Mouse (Mus musculus): ENCODE results near the gene Map4k4. TPM values are rescaled to one million over a fixed set of nuclear protein-coding genes. Genes with fewer than 3 reads are reported as not detected.

Gene Map4k4
- total and polyA plus RNA-seq, 2 experiments, result 7.2 to 10.7 TPM

GRCm38 (mm10) chr1:40064508-40064907 lies 163.8 kb downstream of the Map4k4 start:
- Histone ChIP-seq H3K79me2 (ENCODE audit: control insufficient read depth, insufficient read depth, low read length) (no peaks in the 10 kb centered on the region), H3K9ac (ENCODE audit: low read depth, low read length) (no peak overlapping the region), H3K27ac (replicated peaks; ENCODE audit: insufficient read depth, low read depth, low read length) (no peak overlapping the region), H3K4me1 (ENCODE audit: control insufficient read depth, insufficient read depth, low read length) (no peaks in the 10 kb centered on the region), H3K36me3 (ENCODE audit: control insufficient read depth, insufficient read depth, low read length) (no peaks in the 10 kb centered on the region), H3K27me3 (ENCODE audit: control insufficient read depth, insufficient read depth, low read length) (no peaks in the 10 kb centered on the region), H3K4me3 (ENCODE audit: insufficient read depth, low read depth, low read length) (no peak overlapping the region)
- no peak for DNase-seq (ENCODE audit: extremely low read depth, low read depth, low spot score)
- 86% methylated on average over 8 of the region's 8 CpGs for WGBS
- TF ChIP-seq CTCF (IDR thresholded peaks at IDR 0.05; ENCODE audit: low read depth, low read length) (no peak), POLR2A (IDR thresholded peaks at IDR 0.05; ENCODE audit: extremely low read depth, insufficient read depth, low read length) (no peak)

- Histone ChIP-seq H3K79me2 (ENCODE audit: control insufficient read depth, insufficient read depth, low read length) (no peaks in the 10 kb centered on the region), H3K4me1 (ENCODE audit: control insufficient read depth, insufficient read depth, low read length) (no peaks in the 10 kb centered on the region), H3K27me3 (ENCODE audit: control insufficient read depth, insufficient read depth, low read length) (no peaks in the 10 kb centered on the region), H3K4me3 (ENCODE audit: insufficient read depth, low read depth, low read length) (no peak overlapping the region), H3K9ac (ENCODE audit: low read depth, low read length) (no peak overlapping the region), H3K36me3 (ENCODE audit: control insufficient read depth, insufficient read depth, low read length) (no peaks in the 10 kb centered on the region), H3K27ac (replicated peaks; ENCODE audit: insufficient read depth, low read depth, low read length) (no peak overlapping the region)
- TF ChIP-seq CTCF (IDR thresholded peaks at IDR 0.05; ENCODE audit: low read depth, low read length) (no peak), POLR2A (IDR thresholded peaks at IDR 0.05; ENCODE audit: extremely low read depth, insufficient read depth, low read length) (no peak)
- 50% methylated on average over 4 of the region's 4 CpGs for WGBS
- no peak for DNase-seq (ENCODE audit: extremely low read depth, low read depth, low spot score)
Measured at GRCm38 (mm10) chr1:40072558-40072957, 171.8 kb downstream of the Map4k4 start.

DNA sequence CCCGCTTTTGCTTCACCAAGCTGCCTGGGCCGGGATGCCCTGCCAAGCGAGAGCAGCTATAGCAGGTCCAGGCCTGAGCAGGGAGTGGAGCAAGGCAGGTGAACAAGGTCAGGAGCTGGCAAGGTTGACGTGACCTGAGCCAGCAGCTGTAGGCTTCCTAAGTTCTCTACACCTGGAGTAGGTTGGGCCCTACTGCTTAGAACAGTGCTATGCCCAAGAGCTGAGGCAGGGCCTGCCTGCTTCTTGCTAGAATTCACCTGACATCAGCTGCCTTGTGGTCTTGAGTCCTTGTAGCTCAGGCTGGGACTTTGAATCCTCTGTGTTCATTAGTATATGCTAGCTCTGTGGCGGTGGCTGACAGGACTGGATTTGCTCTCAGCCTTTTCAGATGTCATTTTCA lies 173.1 kb downstream of the Map4k4 start, which contains the start of gene Il1r2:
Gene Il1r2, plus strand, starts transcription at position 301 of the 400 bp plus-strand sequence.
- Histone ChIP-seq H3K36me3 (ENCODE audit: control insufficient read depth, insufficient read depth, low read length) (no peaks in the 10 kb centered on the region), H3K27ac (replicated peaks; ENCODE audit: insufficient read depth, low read depth, low read length) (no peak within 1 kb of the TSS), H3K79me2 (ENCODE audit: control insufficient read depth, insufficient read depth, low read length) (no peaks in the 10 kb centered on the region), H3K4me1 (ENCODE audit: control insufficient read depth, insufficient read depth, low read length) (no peaks in the 10 kb centered on the region), H3K4me3 (ENCODE audit: insufficient read depth, low read depth, low read length) (no peak within 1 kb of the TSS), H3K9ac (ENCODE audit: low read depth, low read length) (no peak within 1 kb of the TSS), H3K27me3 (ENCODE audit: control insufficient read depth, insufficient read depth, low read length) (no peaks in the 10 kb centered on the region)
- DNase-seq (ENCODE audit: extremely low read depth, low read depth, low spot score), result no peak
- 96% methylated on average over 5 of the region's 5 CpGs for WGBS
- TF ChIP-seq POLR2A (IDR thresholded peaks at IDR 0.05; ENCODE audit: extremely low read depth, insufficient read depth, low read length) (no peak), CTCF (IDR thresholded peaks at IDR 0.05; ENCODE audit: low read depth, low read length) (no peak)

Other genes with a start within 250 kb of the Map4k4 start
- not detected in 2 replicates for gene Creg2, start 249.4 kb upstream of the Map4k4 start, total RNA-seq (2014; rRNA removed)
- gene Creg2, start 249.4 kb upstream of the Map4k4 start, polyA plus RNA-seq (2012; rRNA removed), result not detected in 2 replicates
- gene Rfx8, start 179.9 kb upstream of the Map4k4 start, total RNA-seq (2014; rRNA removed), result 0.09 TPM in 1 of 2 replicates, not detected in the other
- 0.04 TPM in 1 of 2 replicates, not detected in the other for gene Rfx8, start 179.9 kb upstream of the Map4k4 start, polyA plus RNA-seq (2012; rRNA removed)
- gene Gm3646, start 95.6 kb upstream of the Map4k4 start, total RNA-seq (2014; rRNA removed), result not detected in 2 replicates
- gene Gm3646, start 95.6 kb upstream of the Map4k4 start, polyA plus RNA-seq (2012; rRNA removed), result not detected in 2 replicates
- gene Il1r2, start 173.2 kb downstream of the Map4k4 start, total RNA-seq (2014; rRNA removed), result not detected in 2 replicates
- 0.11 and 0.12 TPM in 2 replicates for gene Il1r2, start 173.2 kb downstream of the Map4k4 start, polyA plus RNA-seq (2012; rRNA removed)